Mouse (Mus musculus): ENCODE data around the gene Kcng1. TPM values are rescaled to one million over a fixed set of nuclear protein-coding genes. Genes with fewer than 3 reads are reported as not detected.
A peak's percentile ranks its signal among the peaks of the same experiment; 100 is the strongest.

Gene Kcng1
- not detected in 2 replicates for total RNA-seq (2014; fragmentation: Nextera tagmentation)
- total RNA-seq (2017) = 0.05 TPM in 1 of 2 replicates, not detected in the other

GRCm38 (mm10) chr2:168281582-168281981, at the start of gene Kcng1:
Kcng1 (minus strand) TSS chr2:168281736.
- no peak for ATAC-seq (replicated peaks; ENCODE audit: low FRiP score, low TSS enrichment, poor library complexity, severe bottlenecking)

- no peak for ATAC-seq (replicated peaks; ENCODE audit: low FRiP score, low TSS enrichment, poor library complexity, severe bottlenecking)
Observed at GRCm38 (mm10) chr2:168330421-168331070, 49.0 kb upstream of the Kcng1 start.

- no peak for ATAC-seq (replicated peaks; ENCODE audit: low FRiP score, low TSS enrichment, poor library complexity, severe bottlenecking)
Observed at GRCm38 (mm10) chr2:168321716-168322374, 40.3 kb upstream of the Kcng1 start.

DNA sequence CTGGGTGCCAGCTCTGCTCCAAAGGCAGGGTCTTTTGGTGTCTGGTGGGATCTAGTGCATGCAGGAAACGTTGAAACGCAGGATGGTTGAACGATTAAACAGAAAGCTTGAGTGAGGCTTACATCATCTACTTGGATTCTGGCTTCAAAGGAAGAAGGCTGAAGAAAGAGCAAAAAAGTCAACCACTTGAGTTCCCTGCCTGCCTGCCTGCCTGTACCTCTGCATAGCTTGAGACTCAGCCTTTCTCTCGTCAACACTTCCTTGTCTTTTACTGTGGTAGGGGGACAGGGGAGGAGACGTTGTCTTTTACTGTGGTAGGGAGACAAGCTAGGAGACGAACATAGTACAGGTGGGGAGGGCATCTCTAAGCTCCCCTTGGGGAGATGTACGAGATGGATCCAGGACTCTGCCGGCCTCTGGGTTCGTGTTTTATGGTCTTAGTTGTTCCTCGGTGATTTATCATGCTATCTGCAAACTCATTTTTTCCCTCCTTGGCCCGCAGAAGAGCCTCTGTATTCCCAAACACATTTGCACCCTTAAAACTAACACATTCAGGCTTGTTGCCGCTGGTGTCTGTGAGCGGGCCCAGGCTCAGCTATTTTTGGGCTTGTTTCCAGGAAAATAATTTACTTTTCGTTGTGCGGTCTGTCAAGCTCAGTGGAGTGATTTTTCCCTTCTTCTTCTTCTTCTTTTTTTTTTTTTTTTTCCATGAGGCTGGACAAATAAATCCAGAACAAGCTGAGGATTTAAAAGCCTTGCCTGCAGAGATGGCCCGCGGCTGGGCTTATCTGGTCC, 39.0 kb upstream of the Kcng1 start:
- no peak for ATAC-seq (replicated peaks; ENCODE audit: low FRiP score, low TSS enrichment, poor library complexity, severe bottlenecking)

DNA sequence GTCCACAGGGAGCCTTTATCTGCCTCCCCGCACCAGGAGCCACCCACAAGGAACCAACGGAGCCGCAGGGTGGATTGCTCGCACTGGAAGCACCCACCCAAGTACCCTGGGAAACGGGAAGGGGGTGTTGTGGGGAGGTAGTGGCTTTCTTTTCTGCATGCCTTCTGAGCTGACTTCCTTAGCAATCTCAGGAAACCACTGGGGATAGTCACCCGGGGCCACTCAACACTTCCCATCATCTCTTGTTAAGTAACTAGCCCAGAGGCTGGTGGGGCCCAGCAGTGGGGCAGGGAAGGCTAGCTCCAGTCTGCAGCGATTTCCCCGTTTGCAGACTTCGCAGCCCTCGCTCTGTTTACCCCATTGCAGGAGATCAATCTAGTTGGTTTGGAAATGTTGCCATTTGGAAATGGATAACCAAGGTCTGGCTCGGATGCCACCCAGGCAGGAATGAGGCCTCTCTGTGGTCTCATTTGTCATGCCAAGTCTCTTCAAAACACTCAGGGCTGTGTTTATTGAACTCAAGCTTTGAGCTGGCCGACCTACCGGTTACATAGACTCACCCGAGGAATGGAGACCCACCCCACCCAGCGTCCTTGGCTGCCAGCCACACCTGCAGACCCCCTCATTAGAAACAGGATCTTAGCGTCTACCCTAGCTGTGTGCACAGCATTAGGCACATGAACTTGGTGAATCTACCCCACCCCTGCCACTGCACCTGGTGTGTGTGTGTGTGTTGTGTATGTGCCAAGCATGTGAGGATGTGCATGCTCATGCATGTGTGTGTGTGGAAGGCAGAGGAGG, 33.3 kb upstream of the Kcng1 start:
- no peak for ATAC-seq (replicated peaks; ENCODE audit: low FRiP score, low TSS enrichment, poor library complexity, severe bottlenecking)

- ATAC-seq (replicated peaks; ENCODE audit: low FRiP score, low TSS enrichment, poor library complexity, severe bottlenecking) = no peak
Observed at GRCm38 (mm10) chr2:168312504-168312903, 31.0 kb upstream of the Kcng1 start.

- no peak for ATAC-seq (replicated peaks; ENCODE audit: low FRiP score, low TSS enrichment, poor library complexity, severe bottlenecking)
Observed at GRCm38 (mm10) chr2:168311006-168311405, 29.5 kb upstream of the Kcng1 start.

- ATAC-seq (replicated peaks; ENCODE audit: low FRiP score, low TSS enrichment, poor library complexity, severe bottlenecking) = no peak
Observed at GRCm38 (mm10) chr2:168308916-168309315, 27.4 kb upstream of the Kcng1 start.

- ATAC-seq (replicated peaks; ENCODE audit: low FRiP score, low TSS enrichment, poor library complexity, severe bottlenecking) = no peak
Observed at GRCm38 (mm10) chr2:168299650-168300049, 18.1 kb upstream of the Kcng1 start.

DNA sequence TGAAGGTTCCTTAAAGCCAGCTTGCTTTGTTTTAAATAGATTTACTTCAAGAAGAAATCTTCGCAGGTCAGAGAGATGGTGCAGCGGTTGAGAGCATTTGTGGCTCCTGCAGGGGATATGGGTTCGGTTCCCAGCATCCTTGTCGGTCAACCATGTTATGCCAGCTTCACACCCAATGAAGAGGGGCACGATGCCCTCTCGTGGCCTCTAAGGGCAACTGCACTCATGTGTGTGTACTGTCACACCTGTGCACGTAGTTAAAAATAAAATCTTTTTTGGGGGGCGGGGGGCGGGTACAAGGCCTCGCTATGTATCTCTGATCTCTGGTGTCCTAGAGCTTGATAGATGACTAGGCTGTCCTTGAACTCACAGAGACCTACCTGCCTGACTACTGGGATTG, 15.0 kb upstream of the Kcng1 start:
- ATAC-seq (replicated peaks; ENCODE audit: low FRiP score, low TSS enrichment, poor library complexity, severe bottlenecking) = no peak

- ATAC-seq (replicated peaks; ENCODE audit: low FRiP score, low TSS enrichment, poor library complexity, severe bottlenecking) = no peak
Observed at GRCm38 (mm10) chr2:168292521-168292920, 11.0 kb upstream of the Kcng1 start.

GRCm38 (mm10) chr2:168292041-168292440, 10.5 kb upstream of the Kcng1 start:
- no peak for ATAC-seq (replicated peaks; ENCODE audit: low FRiP score, low TSS enrichment, poor library complexity, severe bottlenecking)

GRCm38 (mm10) chr2:168289851-168290250, 8.3 kb upstream of the Kcng1 start:
- no peak for ATAC-seq (replicated peaks; ENCODE audit: low FRiP score, low TSS enrichment, poor library complexity, severe bottlenecking)

GRCm38 (mm10) chr2:168289016-168289415, 7.5 kb upstream of the Kcng1 start:
- no peak for ATAC-seq (replicated peaks; ENCODE audit: low FRiP score, low TSS enrichment, poor library complexity, severe bottlenecking)

- ATAC-seq (replicated peaks; ENCODE audit: low FRiP score, low TSS enrichment, poor library complexity, severe bottlenecking) = no peak
Observed at GRCm38 (mm10) chr2:168286987-168287386, 5.5 kb upstream of the Kcng1 start.

- ATAC-seq (replicated peaks; ENCODE audit: low FRiP score, low TSS enrichment, poor library complexity, severe bottlenecking) = no peak
Observed at GRCm38 (mm10) chr2:168285143-168285542, 3.6 kb upstream of the Kcng1 start.

- ATAC-seq (replicated peaks; ENCODE audit: low FRiP score, low TSS enrichment, poor library complexity, severe bottlenecking) = 0 out of 2 replicates have a peak, but pooled peaks have one; percentile 19
Observed at GRCm38 (mm10) chr2:168280729-168281581, 581 bp downstream of the Kcng1 start.

- peak; percentile 67 for ATAC-seq (replicated peaks; ENCODE audit: low FRiP score, low TSS enrichment, poor library complexity, severe bottlenecking)
Observed at GRCm38 (mm10) chr2:168274374-168274935, 7.1 kb downstream of the Kcng1 start.

Data from megakaryocyte-erythroid progenitor cell, adult 5-6 weeks (primary cell).